Mouse (Mus musculus) erythroid progenitor cell, adult 5-6 weeks (primary cell): ENCODE results near the gene Fopnl. TPM values are rescaled to one million over a fixed set of nuclear protein-coding genes. Genes with fewer than 3 reads are reported as not detected.

ENCODE experiments used
- ATAC-seq: replicated peaks from 2 replicates; pipeline ENCODE4 v1.8.0; 2016; ENCODE audit warnings: moderate number of reproducible peaks, mild to moderate bottlenecking, moderate TSS enrichment, inconsistent platforms; ENCODE audit not compliant: poor library complexity, low FRiP score, severe bottlenecking
- total RNA-seq, 2 experiments: library from RNA; stranded (forward) in 1 of 2; stranded (reverse) in 1 of 2; fragments of 150-400 nt in 1 of 2; fragments of 186-747, 209-891 nt in 1 of 2; gene quantifications; 2 replicates each; pipeline versions ENCODE4 v1.2.3 to v1.2.4; 2015 to 2017; ENCODE audit warnings: low replicate concordance in 2 of 2

Gene Fopnl
- total RNA-seq (2015; ENCODE audit: low replicate concordance), result 72.8 and 111 TPM in 2 replicates
- 39.9 and 47.7 TPM in 2 replicates for total RNA-seq (2017; ENCODE audit: low replicate concordance)

- ATAC-seq, result peak; percentile 99
Measured at GRCm38 (mm10) chr16:14316884-14317876, at the start of gene Fopnl. Gene Fopnl (minus strand): TSS chr16:14317405.

- no peak for ATAC-seq
Measured at GRCm38 (mm10) chr16:14366017-14366416, 48.8 kb upstream of the Fopnl start.

- ATAC-seq, result no peak
Measured at GRCm38 (mm10) chr16:14365457-14365856, 48.3 kb upstream of the Fopnl start.

GRCm38 (mm10) chr16:14364066-14364465, 46.9 kb upstream of the Fopnl start:
- ATAC-seq, result no peak

GRCm38 (mm10) chr16:14363496-14363895, 46.3 kb upstream of the Fopnl start:
- ATAC-seq, result no peak

GRCm38 (mm10) chr16:14362099-14362820, 45.1 kb upstream of the Fopnl start:
- no peak for ATAC-seq

GRCm38 (mm10) chr16:14361362-14362098, 44.3 kb upstream of the Fopnl start, which contains the start of gene Abcc1:
Gene Abcc1 (plus strand): TSS chr16:14361558.
- peak; percentile 70 for ATAC-seq

GRCm38 (mm10) chr16:14360931-14361330, 43.7 kb upstream of the Fopnl start:
- ATAC-seq, result no peak

- ATAC-seq, result no peak
Measured at GRCm38 (mm10) chr16:14358531-14358930, 41.3 kb upstream of the Fopnl start.

- ATAC-seq, result no peak
Measured at GRCm38 (mm10) chr16:14357859-14358258, 40.7 kb upstream of the Fopnl start.

GRCm38 (mm10) chr16:14352663-14353062, 35.5 kb upstream of the Fopnl start:
- peak; percentile 52; the same call in 1 of the 2 replicates for ATAC-seq

GRCm38 (mm10) chr16:14352234-14352633, 35.0 kb upstream of the Fopnl start:
- no peak for ATAC-seq

GRCm38 (mm10) chr16:14351571-14351970, 34.4 kb upstream of the Fopnl start:
- ATAC-seq, result no peak

GRCm38 (mm10) chr16:14344967-14345366, 27.8 kb upstream of the Fopnl start:
- ATAC-seq, result no peak

- ATAC-seq, result no peak
Measured at GRCm38 (mm10) chr16:14328156-14328555, 11.0 kb upstream of the Fopnl start.

- ATAC-seq, result no peak
Measured at GRCm38 (mm10) chr16:14320494-14320893, 3.3 kb upstream of the Fopnl start.

GRCm38 (mm10) chr16:14319681-14320080, 2.5 kb upstream of the Fopnl start:
- no peak for ATAC-seq

- no peak for ATAC-seq
Measured at GRCm38 (mm10) chr16:14312914-14313313, 4.3 kb downstream of the Fopnl start.

- ATAC-seq, result no peak
Measured at GRCm38 (mm10) chr16:14311371-14311770, 5.8 kb downstream of the Fopnl start.

GRCm38 (mm10) chr16:14309833-14310232, 7.4 kb downstream of the Fopnl start:
- 0 out of 2 replicates have a peak, but pooled peaks have one; percentile 47 for ATAC-seq
